Mouse (Mus musculus) spleen, adult 2 months (tissue): ENCODE data around the gene Tlr9. TPM values are rescaled to one million over a fixed set of nuclear protein-coding genes. Genes with fewer than 3 reads are reported as not detected.

ENCODE experiments used
- DNase-seq, 2 experiments: peaks; one replicate each; pipeline versions ENCODE4 v3.0.0 to v3.0.0-alpha.2; 2012 to 2021; ENCODE audit warnings: low spot score in 2 of 2, low read depth in 1 of 2
- H3K27ac ChIP-seq: fragments of 200-500 bp; 2 replicates; pipeline ENCODE4 v1.5.1; 2012; ENCODE audit warnings: low read length, inconsistent platforms; ENCODE audit not compliant: insufficient read depth
- H3K27me3 ChIP-seq: fragments of 200-500 bp; 2 replicates; pipeline ENCODE4 v1.6.1; 2012; ENCODE audit warnings: mild to moderate bottlenecking, moderate library complexity, low read length, inconsistent platforms; ENCODE audit not compliant: control insufficient read depth, insufficient read depth
- H3K36me3 ChIP-seq: fragments of 200-500 bp; 2 replicates; pipeline ENCODE4 v1.6.1; 2012; ENCODE audit warnings: mild to moderate bottlenecking, low read length, inconsistent platforms; ENCODE audit not compliant: control insufficient read depth, insufficient read depth
- H3K4me1 ChIP-seq: fragments of 200-500 bp; 2 replicates; pipeline ENCODE4 v1.6.1; 2011; ENCODE audit warnings: inconsistent platforms; ENCODE audit not compliant: control insufficient read depth, insufficient read depth, insufficient read length
- H3K4me3 ChIP-seq: fragments of 200-500 bp; 2 replicates; pipeline ENCODE4 v1.5.1; 2011; ENCODE audit warnings: mild to moderate bottlenecking, inconsistent platforms; ENCODE audit not compliant: insufficient read depth, insufficient read length; ENCODE audit errors: extremely low read depth
- CTCF ChIP-seq: fragments of 200-500 bp; IDR thresholded peaks from 2 replicates; pipeline ENCODE4 v1.5.1; 2011; ENCODE audit warnings: mild to moderate bottlenecking, inconsistent platforms; ENCODE audit not compliant: insufficient read depth, insufficient read length, insufficient replicate concordance; ENCODE audit errors: extremely low read depth
- POLR2A ChIP-seq: fragments of 200-500 bp; IDR thresholded peaks from 2 replicates; pipeline ENCODE4 v1.6.1; 2011; ENCODE audit warnings: low read depth, low read length, inconsistent platforms
- WGBS: fragments of 180-500 bp; shearing (Covaris S2); methylation state at CpG from one replicate; pipeline ENCODE4 v1.1.7; 2018; 5-methylcytosine and 5-hydroxymethylcytosine counted together
- polyA plus RNA-seq: library from polyadenylated mRNA; depleted of rRNA; stranded (reverse); fragments of >200 nt; gene quantifications from 2 replicates; pipeline ENCODE4 v1.2.3, GENCODE M21; 2012

Tlr9 gene
- polyA plus RNA-seq, 1 experiment, result 65.3 TPM

GRCm38 (mm10) chr9:106258412-106258811, 36.0 kb downstream of the Tlr9 start:
- H3K27me3 ChIP-seq, result no peaks in the 10 kb centered on the region
- H3K27ac ChIP-seq, result no peak overlapping the region
- H3K4me1 ChIP-seq, result peaks cover 3% of the 10 kb centered on the region; the same call in 1 of the 2 replicates
- no peaks in the 10 kb centered on the region for H3K36me3 ChIP-seq
- no peak for DNase-seq
- no peak overlapping the region for H3K4me3 ChIP-seq
- WGBS, result 45% methylated on average over 4 of the region's 4 CpGs
- TF ChIP-seq CTCF, result no peak
- TF ChIP-seq POLR2A, result no peak

DNA sequence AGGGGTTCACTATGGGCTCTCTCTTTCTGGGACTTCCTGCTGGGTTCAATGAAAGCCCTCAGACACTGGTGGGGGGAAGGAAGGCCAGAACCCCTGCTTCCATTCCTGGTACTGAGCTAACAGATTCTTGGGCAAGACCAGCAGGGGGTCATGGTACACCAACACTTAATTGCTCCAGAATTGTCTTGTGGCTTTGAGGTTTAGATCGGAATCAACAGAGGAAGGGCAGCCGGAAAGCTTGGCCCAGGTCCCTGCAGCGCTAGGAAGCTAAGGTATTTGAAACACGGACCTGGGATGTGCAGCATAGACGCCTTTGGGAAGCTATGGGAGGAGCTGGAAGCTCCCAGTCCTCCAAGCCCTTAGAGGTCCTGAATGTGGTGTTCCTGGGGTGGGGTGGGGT, 36.6 kb downstream of the Tlr9 start:
- WGBS, result 19% methylated on average over 5 of the region's 5 CpGs
- Histone ChIP-seq H3K27ac (no peak overlapping the region), H3K4me3 (no peak overlapping the region), H3K4me1 (peaks cover 3% of the 10 kb centered on the region; the same call in 1 of the 2 replicates), H3K27me3 (no peaks in the 10 kb centered on the region), H3K36me3 (no peaks in the 10 kb centered on the region)
- no peak for DNase-seq
- TF ChIP-seq CTCF (no peak), POLR2A (no peak)

GRCm38 (mm10) chr9:106261058-106261457, 38.7 kb downstream of the Tlr9 start:
- Histone ChIP-seq H3K36me3 (no peaks in the 10 kb centered on the region), H3K4me1 (peaks cover 3% of the 10 kb centered on the region; the same call in 1 of the 2 replicates), H3K27ac (no peak overlapping the region), H3K27me3 (no peaks in the 10 kb centered on the region), H3K4me3 (no peak overlapping the region)
- no peak for DNase-seq
- 26% methylated on average over 6 of the region's 6 CpGs for WGBS
- TF ChIP-seq CTCF, result no peak
- TF ChIP-seq POLR2A, result no peak

- DNase-seq, result no peak
- Histone ChIP-seq H3K36me3 (no peaks in the 10 kb centered on the region), H3K4me1 (peaks cover 3% of the 10 kb centered on the region; the same call in 1 of the 2 replicates), H3K4me3 (no peak overlapping the region), H3K27ac (no peak overlapping the region), H3K27me3 (no peaks in the 10 kb centered on the region)
- WGBS, result 83% methylated on average over 3 of the region's 3 CpGs
- TF ChIP-seq POLR2A (no peak), CTCF (no peak)
Observed at GRCm38 (mm10) chr9:106261491-106261890, 39.1 kb downstream of the Tlr9 start.

GRCm38 (mm10) chr9:106262075-106262474, 39.7 kb downstream of the Tlr9 start:
- H3K4me1 ChIP-seq, result peaks cover 3% of the 10 kb centered on the region; the same call in 1 of the 2 replicates
- no peak for TF ChIP-seq CTCF
- TF ChIP-seq POLR2A, result no peak
- DNase-seq, result no peak
- no peaks in the 10 kb centered on the region for H3K36me3 ChIP-seq
- no peaks in the 10 kb centered on the region for H3K27me3 ChIP-seq
- 85% methylated on average over 3 of the region's 3 CpGs for WGBS
- H3K4me3 ChIP-seq, result no peak overlapping the region
- H3K27ac ChIP-seq, result no peak overlapping the region

DNA sequence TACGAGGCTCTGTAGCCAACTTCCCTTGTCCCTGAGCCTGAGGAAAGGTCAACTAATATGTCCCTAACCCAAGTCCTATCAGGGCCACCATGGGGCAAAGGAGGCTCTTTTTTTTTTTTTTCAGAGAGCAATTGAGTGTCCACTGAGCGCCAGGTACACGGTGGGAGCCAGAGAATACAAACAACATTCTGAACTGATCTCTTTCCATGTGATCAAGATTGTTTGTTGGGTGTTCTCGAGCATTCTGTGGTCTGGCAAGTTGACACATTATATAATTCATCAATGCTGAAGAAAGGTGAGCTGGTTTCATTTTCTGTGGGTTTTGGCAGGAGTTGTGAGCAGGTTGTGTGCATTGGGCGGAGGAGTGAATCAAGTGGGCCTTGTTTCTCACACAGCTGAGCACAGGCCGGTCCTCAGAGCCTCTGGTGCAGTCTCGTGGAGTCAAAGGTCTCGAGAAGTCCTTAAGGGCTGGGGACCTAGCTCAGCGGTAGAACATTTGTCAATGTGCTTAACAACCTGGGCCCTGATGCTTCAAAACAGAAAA, 41.1 kb downstream of the Tlr9 start:
- Histone ChIP-seq H3K36me3 (no peaks in the 10 kb centered on the region), H3K27ac (no peak overlapping the region), H3K4me3 (no peak overlapping the region), H3K27me3 (no peaks in the 10 kb centered on the region), H3K4me1 (peaks cover 3% of the 10 kb centered on the region; the same call in 1 of the 2 replicates)
- WGBS, result 81% methylated on average over 9 of the region's 9 CpGs
- TF ChIP-seq POLR2A (no peak), CTCF (no peak)
- DNase-seq, result no peak

DNA sequence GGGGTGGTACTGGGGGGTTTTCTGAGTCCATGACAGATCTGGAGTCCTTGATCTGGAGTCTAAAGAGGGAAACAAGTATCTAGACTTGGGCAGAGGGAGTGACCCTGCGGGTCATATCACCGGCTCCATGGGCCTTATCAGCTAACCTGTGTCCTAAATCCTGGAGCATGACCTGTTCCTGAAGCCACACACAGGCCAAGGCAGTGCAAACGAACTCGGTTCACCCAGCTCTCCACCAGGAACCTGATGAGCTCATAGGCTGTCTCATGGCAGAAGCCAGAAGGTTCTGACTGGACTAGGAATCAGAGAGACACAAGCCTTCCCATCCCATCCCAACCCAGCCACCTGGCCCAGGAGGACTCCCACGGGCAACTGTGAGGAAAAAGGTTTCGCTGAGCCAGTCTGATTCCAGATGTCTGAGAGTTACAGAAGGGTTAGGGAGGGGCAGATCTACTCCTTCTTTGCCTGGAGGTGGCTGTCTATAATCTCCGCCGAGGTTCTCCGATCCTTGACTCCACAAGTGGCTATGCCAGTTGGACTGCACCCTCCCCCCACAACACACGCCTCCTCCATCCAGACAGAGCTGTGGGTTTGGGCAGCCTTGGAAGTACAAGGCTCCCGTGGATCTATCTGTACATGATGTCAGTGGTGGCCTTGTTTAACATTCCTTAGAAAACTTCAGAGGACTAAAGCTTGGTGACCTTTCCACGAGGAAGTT, 43.1 kb downstream of the Tlr9 start:
- Histone ChIP-seq H3K4me3 (no peak overlapping the region), H3K4me1 (peaks cover 3% of the 10 kb centered on the region; the same call in 1 of the 2 replicates), H3K27me3 (no peaks in the 10 kb centered on the region), H3K36me3 (no peaks in the 10 kb centered on the region), H3K27ac (no peak overlapping the region)
- DNase-seq, result no peak
- no peak for TF ChIP-seq POLR2A
- TF ChIP-seq CTCF, result no peak
- WGBS, result 90% methylated on average over 12 of the region's 12 CpGs
